Mouse (Mus musculus): Measurements from ENCODE around the gene Hoxb1. TPM values are rescaled to one million over a fixed set of nuclear protein-coding genes. Genes with fewer than 3 reads are reported as not detected.
A peak's percentile ranks its signal among the peaks of the same experiment; 100 is the strongest.

Gene Hoxb1
- polyA plus RNA-seq, 1 experiment from 2014 or later = 0.09 TPM

MicroRNAs encoded within 50 kb of the gene (microRNA counts, 519-probe panel; counts per million panel counts)
- 322 counts per million, percentile 70 among the panel's probes with 10 or more counts for microRNA mmu-miR-10a

Small RNA genes within 50 kb of the gene (microRNA-seq; reads per million reads assigned to microRNA genes)
- 1,188 reads per million, percentile 79 among the genes with 10 or more reads in this experiment for gene Mir10a

Other genes starting within 250 kb of the Hoxb1 start
- not detected in 2 replicates for gene Ttll6, start 232.0 kb upstream of the Hoxb1 start, polyA plus RNA-seq (2014; fragmentation: Nextera tagmentation; extraction: Ambion mirVana)
- not detected in 2 replicates for gene Hoxb13, start 171.4 kb upstream of the Hoxb1 start, polyA plus RNA-seq (2014; fragmentation: Nextera tagmentation; extraction: Ambion mirVana)
- not detected in 2 replicates for gene Hoxb9, start 94.3 kb upstream of the Hoxb1 start, polyA plus RNA-seq (2014; fragmentation: Nextera tagmentation; extraction: Ambion mirVana)
- not detected in 2 replicates for gene Hoxb8, start 83.8 kb upstream of the Hoxb1 start, polyA plus RNA-seq (2014; fragmentation: Nextera tagmentation; extraction: Ambion mirVana)
- gene Hoxb7, start 79.1 kb upstream of the Hoxb1 start, polyA plus RNA-seq (2014; fragmentation: Nextera tagmentation; extraction: Ambion mirVana) = 0.36 TPM in 1 of 2 replicates, not detected in the other
- not detected in 2 replicates for gene Hoxb6, start 73.3 kb upstream of the Hoxb1 start, polyA plus RNA-seq (2014; fragmentation: Nextera tagmentation; extraction: Ambion mirVana)
- gene Hoxb5, start 62.4 kb upstream of the Hoxb1 start, polyA plus RNA-seq (2014; fragmentation: Nextera tagmentation; extraction: Ambion mirVana) = 0.27 TPM in 1 of 2 replicates, not detected in the other
- gene Hoxb4, start 47.5 kb upstream of the Hoxb1 start, polyA plus RNA-seq (2014; fragmentation: Nextera tagmentation; extraction: Ambion mirVana) = 0.09 and 0.15 TPM in 2 replicates
- gene Hoxb3, start 42.4 kb upstream of the Hoxb1 start, polyA plus RNA-seq (2014; fragmentation: Nextera tagmentation; extraction: Ambion mirVana) = 0.31 and 0.43 TPM in 2 replicates
- gene Hoxb2, start 15.2 kb upstream of the Hoxb1 start, polyA plus RNA-seq (2014; fragmentation: Nextera tagmentation; extraction: Ambion mirVana) = 2.0 and 2.9 TPM in 2 replicates
- 0.23 TPM in 1 of 2 replicates, not detected in the other for gene Skap1, start 98.8 kb downstream of the Hoxb1 start, polyA plus RNA-seq (2014; fragmentation: Nextera tagmentation; extraction: Ambion mirVana)

Measured in heart, embryonic 14.5 days (tissue).